Mouse (Mus musculus) activated CD4-positive, CD25-positive, alpha-beta regulatory T cell (primary cell): Measurements from ENCODE around the gene Hist1h2ao. TPM values are rescaled to one million over a fixed set of nuclear protein-coding genes. Genes with fewer than 3 reads are reported as not detected.

Experiments
- polyA plus RNA-seq, 2 experiments: library from polyadenylated mRNA; unstranded; fragments of 100-300 nt; shearing (Covaris generic); gene quantifications; one replicate each; pipeline ENCODE4 v1.2.1; 2017

Hist1h2ao gene
- polyA plus RNA-seq: not detected

GRCm38 (mm10) chr13:21810073-21810472, at the start of gene Hist1h2ao, which contains the start of gene Hist1h2bq:
Gene Hist1h2ao, plus strand, starts transcription at chr13:21810465.
Gene Hist1h2bq, minus strand, starts transcription at chr13:21810197.

GRCm38 (mm10) chr13:21779767-21780731, 30.2 kb upstream of the Hist1h2ao start, which contains the start of gene Hist1h1b:
Gene Hist1h1b, minus strand, starts transcription at chr13:21780625.

GRCm38 (mm10) chr13:21783255-21783617, 27.0 kb upstream of the Hist1h2ao start, which contains the start of gene Hist1h3i:
Gene Hist1h3i, minus strand, starts transcription at chr13:21783370.

GRCm38 (mm10) chr13:21786899-21787629, 23.2 kb upstream of the Hist1h2ao start, which contains the start of the genes Hist1h2an and Hist1h2bp:
Gene Hist1h2an, minus strand, starts transcription at chr13:21787218.
Gene Hist1h2bp, plus strand, starts transcription at chr13:21787461.

GRCm38 (mm10) chr13:21811539-21811938, 1.3 kb downstream of the Hist1h2ao start, which contains the start of gene Hist1h4m:
Gene Hist1h4m, plus strand, starts transcription at chr13:21811746.

GRCm38 (mm10) chr13:21831418-21832394, 21.4 kb downstream of the Hist1h2ao start, which contains the start of gene Hist1h4n:
Gene Hist1h4n, minus strand, starts transcription at chr13:21832196.

GRCm38 (mm10) chr13:21833461-21833860, 23.2 kb downstream of the Hist1h2ao start, which contains the start of the genes Hist1h2ap and Hist1h2br:
Gene Hist1h2ap, minus strand, starts transcription at chr13:21833507.
Gene Hist1h2br, plus strand, starts transcription at chr13:21833743.

Other genes starting within 250 kb of the Hist1h2ao start
- gene Olfr1364, start 228.7 kb upstream of the Hist1h2ao start, polyA plus RNA-seq: not detected
- gene Olfr1362, start 196.4 kb upstream of the Hist1h2ao start, polyA plus RNA-seq: not detected
- not detected for gene Olfr11, start 167.9 kb upstream of the Hist1h2ao start, polyA plus RNA-seq
- gene Olfr1361, start 147.1 kb upstream of the Hist1h2ao start, polyA plus RNA-seq: not detected
- under 1 TPM in 1 of 2 experiments, not detected in 1; 0.09 TPM for gene Olfr1360, start 133.1 kb upstream of the Hist1h2ao start, polyA plus RNA-seq
- not detected for gene Olfr1359, start 112.4 kb upstream of the Hist1h2ao start, polyA plus RNA-seq
- under 1 TPM; 0.64 to 0.91 TPM for gene Hist1h2bl, start 94.3 kb upstream of the Hist1h2ao start, polyA plus RNA-seq
- gene Hist1h2ai, start 94.0 kb upstream of the Hist1h2ao start, polyA plus RNA-seq: 10 to 100 TPM in 1 of 2 experiments, 1 to 10 TPM in 1; 8.5 to 16.3 TPM
- 1 to 10 TPM; 3.5 to 6.8 TPM for gene Hist1h3h, start 92.8 kb upstream of the Hist1h2ao start, polyA plus RNA-seq
- 1 to 10 TPM; 1.4 to 2.6 TPM for gene Hist1h2bm, start 88.4 kb upstream of the Hist1h2ao start, polyA plus RNA-seq
- 1 to 10 TPM in 1 of 2 experiments, not detected in 1; 1.2 TPM for gene Hist1h4j, start 75.4 kb upstream of the Hist1h2ao start, polyA plus RNA-seq
- gene Hist1h4k, start 60.0 kb upstream of the Hist1h2ao start, polyA plus RNA-seq: 10 to 100 TPM; 14.4 to 26.1 TPM
- gene Hist1h2ak, start 56.6 kb upstream of the Hist1h2ao start, polyA plus RNA-seq: 1 to 10 TPM; 5.2 to 7.9 TPM
- gene Hist1h2bn, start 56.3 kb upstream of the Hist1h2ao start, polyA plus RNA-seq: 1 to 10 TPM in 1 of 2 experiments, not detected in 1; 3.5 TPM
- 10 to 100 TPM; 12.2 to 12.7 TPM for gene Hist1h1b, start 29.8 kb upstream of the Hist1h2ao start, polyA plus RNA-seq
- 1 to 10 TPM; 1.3 to 2.5 TPM for gene Hist1h3i, start 27.1 kb upstream of the Hist1h2ao start, polyA plus RNA-seq
- 10 to 100 TPM in 1 of 2 experiments, 1 to 10 TPM in 1; 1.0 to 13.1 TPM for gene Hist1h2an, start 23.2 kb upstream of the Hist1h2ao start, polyA plus RNA-seq
- 1 to 10 TPM in 1 of 2 experiments, not detected in 1; 1.5 TPM for gene Hist1h2bp, start 23.0 kb upstream of the Hist1h2ao start, polyA plus RNA-seq
- gene Hist1h2bq, start 268 bp upstream of the Hist1h2ao start, polyA plus RNA-seq: 10 to 100 TPM; 10.3 to 13.9 TPM
- 10 to 100 TPM; 27.8 to 33.8 TPM for gene Hist1h4m, start 1.3 kb downstream of the Hist1h2ao start, polyA plus RNA-seq
- gene Hist1h4n, start 21.7 kb downstream of the Hist1h2ao start, polyA plus RNA-seq: 10 to 100 TPM in 1 of 2 experiments, 1 to 10 TPM in 1; 6.0 to 10.8 TPM
- 100 to 1,000 TPM; 513 to 599 TPM for gene Hist1h2ap, start 23.0 kb downstream of the Hist1h2ao start, polyA plus RNA-seq
- 10 to 100 TPM; 10.1 to 13.9 TPM for gene Hist1h2br, start 23.3 kb downstream of the Hist1h2ao start, polyA plus RNA-seq
- gene Zfp184, start 134.6 kb downstream of the Hist1h2ao start, polyA plus RNA-seq: under 1 TPM in 1 of 2 experiments, not detected in 1; 0.09 TPM
- not detected for gene Pom121l2, start 170.7 kb downstream of the Hist1h2ao start, polyA plus RNA-seq
- under 1 TPM; 0.28 to 0.85 TPM for gene Prss16, start 199.3 kb downstream of the Hist1h2ao start, polyA plus RNA-seq
- gene Hist1h2ah, start 225.1 kb downstream of the Hist1h2ao start, polyA plus RNA-seq: not detected
- gene Hist1h2bk, start 225.4 kb downstream of the Hist1h2ao start, polyA plus RNA-seq: 1 to 10 TPM in 1 of 2 experiments, under 1 TPM in 1; 0.45 to 2.6 TPM
- 10 to 100 TPM; 12.3 to 15.6 TPM for gene Hist1h4i, start 230.9 kb downstream of the Hist1h2ao start, polyA plus RNA-seq
- 10 to 100 TPM; 12.1 to 24.2 TPM for gene Hist1h2ag, start 232.5 kb downstream of the Hist1h2ao start, polyA plus RNA-seq
- gene Hist1h2bj, start 232.7 kb downstream of the Hist1h2ao start, polyA plus RNA-seq: 10 to 100 TPM in 1 of 2 experiments, 1 to 10 TPM in 1; 4.8 to 10.1 TPM